Mouse (Mus musculus): ENCODE data around the gene Tmprss11d. TPM values are rescaled to one million over a fixed set of nuclear protein-coding genes. Genes with fewer than 3 reads are reported as not detected.
"Not testable (repeated sequence)": the region's sequence is repeated elsewhere in the genome, so short reads cannot be mapped to it uniquely, and the experiment has no call there.

Tmprss11d gene
- not detected for total RNA-seq (2018; cell fraction: chromatin; rRNA removed)
- total RNA-seq (2018; cell fraction: cytosol; rRNA removed), result not detected
- not detected for total RNA-seq (2018; cell fraction: nucleus; rRNA removed)
- polyA plus RNA-seq (2018), result not detected in 3 replicates

GRCm38 (mm10) chr5:86373320-86373719 lies at the start of gene Tmprss11d:
TSS of gene Tmprss11d (minus strand) at chr5:86373420.
- Histone ChIP-seq H3K36me3 (ENCODE audit: inconsistent target) (no peaks in the 10 kb centered on the region), H3K79me2 (ENCODE audit: inconsistent target) (no peaks in the 10 kb centered on the region), H3K4me3 (ENCODE audit: inconsistent target) (no peak within 1 kb of the TSS), H3K27ac (no peak within 1 kb of the TSS)
- 84% methylated on average over 3 of the region's 3 CpGs for WGBS (ENCODE audit: missing documents)

- H3K4me3 ChIP-seq (ENCODE audit: inconsistent target), result no peak overlapping the region
- WGBS (ENCODE audit: missing documents), result 61% methylated on average over 3 of the region's 3 CpGs
- H3K79me2 ChIP-seq (ENCODE audit: inconsistent target), result no peaks in the 10 kb centered on the region
- H3K27ac ChIP-seq, result no peak overlapping the region
- H3K36me3 ChIP-seq (ENCODE audit: inconsistent target), result no peaks in the 10 kb centered on the region
Observed at GRCm38 (mm10) chr5:86421323-86422028, 48.3 kb upstream of the Tmprss11d start.

GRCm38 (mm10) chr5:86419494-86419893 lies 46.3 kb upstream of the Tmprss11d start:
- 23% methylated on average over 4 of the region's 4 CpGs for WGBS (ENCODE audit: missing documents)
- no peaks in the 10 kb centered on the region for H3K79me2 ChIP-seq (ENCODE audit: inconsistent target)
- H3K36me3 ChIP-seq (ENCODE audit: inconsistent target), result no peaks in the 10 kb centered on the region
- H3K4me3 ChIP-seq (ENCODE audit: inconsistent target), result no peak overlapping the region
- H3K27ac ChIP-seq, result no peak overlapping the region

- WGBS (ENCODE audit: missing documents), result 81% methylated on average over 7 of the region's 7 CpGs
- no peak overlapping the region for H3K27ac ChIP-seq
- H3K4me3 ChIP-seq (ENCODE audit: inconsistent target), result no peak overlapping the region
- no peaks in the 10 kb centered on the region for H3K79me2 ChIP-seq (ENCODE audit: inconsistent target)
- H3K36me3 ChIP-seq (ENCODE audit: inconsistent target), result no peaks in the 10 kb centered on the region
Observed at GRCm38 (mm10) chr5:86414280-86414679, 41.1 kb upstream of the Tmprss11d start.

- H3K79me2 ChIP-seq (ENCODE audit: inconsistent target), result no peaks in the 10 kb centered on the region
- H3K36me3 ChIP-seq (ENCODE audit: inconsistent target), result no peaks in the 10 kb centered on the region
- no peak overlapping the region for H3K4me3 ChIP-seq (ENCODE audit: inconsistent target)
- H3K27ac ChIP-seq, result no peak overlapping the region
- 23% methylated on average over 3 of the region's 3 CpGs for WGBS (ENCODE audit: missing documents)
Observed at GRCm38 (mm10) chr5:86410815-86411214, 37.6 kb upstream of the Tmprss11d start.

GRCm38 (mm10) chr5:86407941-86408340 lies 34.7 kb upstream of the Tmprss11d start:
- no peaks in the 10 kb centered on the region for H3K36me3 ChIP-seq (ENCODE audit: inconsistent target)
- H3K27ac ChIP-seq, result no peak overlapping the region
- H3K79me2 ChIP-seq (ENCODE audit: inconsistent target), result no peaks in the 10 kb centered on the region
- no peak overlapping the region for H3K4me3 ChIP-seq (ENCODE audit: inconsistent target)
- WGBS (ENCODE audit: missing documents), result 93% methylated on average over 2 of the region's 2 CpGs

- no peak overlapping the region for H3K27ac ChIP-seq
- no peak overlapping the region for H3K4me3 ChIP-seq (ENCODE audit: inconsistent target)
- WGBS (ENCODE audit: missing documents), result 86% methylated on average over 3 of the region's 3 CpGs
- H3K36me3 ChIP-seq (ENCODE audit: inconsistent target), result no peaks in the 10 kb centered on the region
- no peaks in the 10 kb centered on the region for H3K79me2 ChIP-seq (ENCODE audit: inconsistent target)
Observed at GRCm38 (mm10) chr5:86407191-86407590, 34.0 kb upstream of the Tmprss11d start.

GRCm38 (mm10) chr5:86359412-86359985 lies 13.7 kb downstream of the Tmprss11d start:
- Histone ChIP-seq H3K79me2 (ENCODE audit: inconsistent target) (no peaks in the 10 kb centered on the region), H3K4me3 (ENCODE audit: inconsistent target) (no peak overlapping the region), H3K36me3 (ENCODE audit: inconsistent target) (no peaks in the 10 kb centered on the region), H3K27ac (no peak overlapping the region)
- 83% methylated on average over 4 of the region's 4 CpGs for WGBS (ENCODE audit: missing documents)

- 17% methylated on average over 7 of the region's 7 CpGs for WGBS (ENCODE audit: missing documents)
- no peak overlapping the region for H3K27ac ChIP-seq
- H3K36me3 ChIP-seq (ENCODE audit: inconsistent target), result no peaks in the 10 kb centered on the region
- H3K4me3 ChIP-seq (ENCODE audit: inconsistent target), result no peak overlapping the region
- no peaks in the 10 kb centered on the region for H3K79me2 ChIP-seq (ENCODE audit: inconsistent target)
Observed at GRCm38 (mm10) chr5:86352966-86353365, 20.3 kb downstream of the Tmprss11d start.

- not testable (repeated sequence) for H3K36me3 ChIP-seq (ENCODE audit: inconsistent target); H3K79me2 ChIP-seq (ENCODE audit: inconsistent target); H3K27ac ChIP-seq; H3K4me3 ChIP-seq (ENCODE audit: inconsistent target)
- 38% methylated on average over 18 of the region's 30 CpGs for WGBS (ENCODE audit: missing documents)
Observed at GRCm38 (mm10) chr5:86318018-86318956, 54.9 kb downstream of the Tmprss11d start.

GRCm38 (mm10) chr5:86306116-86306515 lies 67.1 kb downstream of the Tmprss11d start:
- 95% methylated on average over 5 of the region's 5 CpGs for WGBS (ENCODE audit: missing documents)
- H3K36me3 ChIP-seq (ENCODE audit: inconsistent target), result no peaks in the 10 kb centered on the region
- H3K27ac ChIP-seq, result no peak overlapping the region
- H3K79me2 ChIP-seq (ENCODE audit: inconsistent target), result no peaks in the 10 kb centered on the region
- no peak overlapping the region for H3K4me3 ChIP-seq (ENCODE audit: inconsistent target)

- Histone ChIP-seq H3K36me3 (ENCODE audit: inconsistent target) (no peaks in the 10 kb centered on the region), H3K4me3 (ENCODE audit: inconsistent target) (no peak overlapping the region), H3K79me2 (ENCODE audit: inconsistent target) (no peaks in the 10 kb centered on the region), H3K27ac (no peak overlapping the region)
- WGBS (ENCODE audit: missing documents), result 89% methylated on average over 8 of the region's 8 CpGs
Observed at GRCm38 (mm10) chr5:86303877-86304276, 69.3 kb downstream of the Tmprss11d start.

GRCm38 (mm10) chr5:86289208-86289607 lies 84.0 kb downstream of the Tmprss11d start, which contains the start of gene Tmprss11c:
TSS of gene Tmprss11c (minus strand) at chr5:86289308.
- no peak within 1 kb of the TSS for H3K4me3 ChIP-seq (ENCODE audit: inconsistent target)
- H3K36me3 ChIP-seq (ENCODE audit: inconsistent target), result no peaks in the 10 kb centered on the region
- 76% methylated on average over 4 of the region's 4 CpGs for WGBS (ENCODE audit: missing documents)

More at GRCm38 (mm10) chr5:86289208-86289607, 84.0 kb downstream of the Tmprss11d start, which contains the start of gene Tmprss11c:
- no peaks in the 10 kb centered on the region for H3K79me2 ChIP-seq (ENCODE audit: inconsistent target)
- H3K27ac ChIP-seq, result no peak within 1 kb of the TSS

Measured in macrophage (primary cell).